33 mouse cellular contexts compared by ENCODE assay signal in genomic region chr11:42621109-42621508, GRCm38 (mm10).
A peak's percentile ranks its signal among the peaks of the same experiment; 100 is the strongest.
DNase-seq lines count a peak whose midpoint lies in the region; ATAC-seq and TF ChIP-seq lines count a peak whose summit lies in the region.
"Had no signal": no experiment of that assay in that cellular context is flagged by ENCODE, and none has a peak within 500 bp of the region (broad histone marks: within the 10 kb centered on the region; RNA-seq: fewer than 3 reads in every experiment).

No protein-coding gene starts in this region.

- no peaks in the 10 kb centered on the region for H3K36me3 ChIP-seq in CH12.LX (replicated peaks in 1 of 2; ENCODE audit: control insufficient read depth in 1 of 2, insufficient read depth in 1 of 2, low read length in 1 of 2)
- no peaks in the 10 kb centered on the region for H3K36me3 ChIP-seq in kidney, adult 2 months (ENCODE audit: control insufficient read depth, insufficient read depth, low read length)
- no peaks in the 10 kb centered on the region for H3K36me3 ChIP-seq in intestine, embryonic 15.5 days
- H3K36me3 ChIP-seq: embryonic facial prominence, embryonic 13.5 days; forebrain, embryonic 12.5 days; hindbrain, embryonic 12.5 days; liver, embryonic 12.5 days; midbrain, embryonic 12.5 days; neural tube, embryonic 13.5 days had no signal

- dilution Hi-C loops in CH12.LX (cut with MboI; ENCODE audit: extremely low pct_ligation_motif_present, extremely low pct_unique_long_range_greater_than_20kb, low sequenced_read_pairs), result no loop called here

- no peaks in the 10 kb centered on the region for H3K9me3 ChIP-seq in CH12.LX (replicated peaks; ENCODE audit: low read length)
- no peaks in the 10 kb centered on the region for H3K9me3 ChIP-seq in intestine, embryonic 15.5 days
- H3K9me3 ChIP-seq: embryonic facial prominence, embryonic 13.5 days; forebrain, embryonic 12.5 days; hindbrain, embryonic 12.5 days; liver, embryonic 12.5 days; midbrain, embryonic 12.5 days; neural tube, embryonic 13.5 days had no signal

- no peak for TF ChIP-seq POLR2A in cerebellum, adult 2 months (IDR thresholded peaks at IDR 0.05; ENCODE audit: borderline replicate concordance, insufficient read depth, low read length)
- TF ChIP-seq POLR2A in CH12.LX (IDR thresholded peaks at IDR 0.05; ENCODE audit: low read depth, low read length), result no peak
- TF ChIP-seq POLR2A in kidney, adult 2 months (IDR thresholded peaks at IDR 0.05; ENCODE audit: low read depth, low read length), result no peak

- TF ChIP-seq EP300 in CH12.LX (IDR thresholded peaks at IDR 0.05; ENCODE audit: low read length), result no peak

- H3K27me3 ChIP-seq in cerebellum, adult 2 months (ENCODE audit: control insufficient read depth, insufficient read depth, low read length), result no peaks in the 10 kb centered on the region
- H3K27me3 ChIP-seq in CH12.LX (replicated peaks), result no peaks in the 10 kb centered on the region
- H3K27me3 ChIP-seq in kidney, adult 2 months (replicated peaks; ENCODE audit: control insufficient read depth, insufficient read depth, low read length), result no peaks in the 10 kb centered on the region
- H3K27me3 ChIP-seq in intestine, embryonic 15.5 days (replicated peaks), result no peaks in the 10 kb centered on the region
- H3K27me3 ChIP-seq: embryonic facial prominence, embryonic 13.5 days; forebrain, embryonic 12.5 days; hindbrain, embryonic 12.5 days; liver, embryonic 12.5 days; megakaryocyte, embryonic 14.5 days; midbrain, embryonic 12.5 days; neural tube, embryonic 13.5 days had no signal

- peak overlapping the region; percentile 56; the same call in 1 of the 2 replicates for H3K27ac ChIP-seq in cerebellum, adult 2 months (ENCODE audit: insufficient read depth, low read length)
- no peak overlapping the region for H3K27ac ChIP-seq in gastrocnemius, adult 2 months
- H3K27ac ChIP-seq in CH12.LX (ENCODE audit: insufficient read depth, low read depth), result no peak overlapping the region
- no peak overlapping the region for H3K27ac ChIP-seq in kidney, adult 2 months (ENCODE audit: insufficient read depth, low read depth, low read length)
- H3K27ac ChIP-seq in intestine, embryonic 15.5 days, result no peak overlapping the region
- H3K27ac ChIP-seq: embryonic facial prominence, embryonic 13.5 days; forebrain, embryonic 12.5 days; hindbrain, embryonic 12.5 days; hindbrain, postnatal 0 days; liver, embryonic 12.5 days; midbrain, embryonic 12.5 days; neural tube, embryonic 13.5 days had no signal

- no peak for TF ChIP-seq RAD21 in CH12.LX (IDR thresholded peaks at IDR 0.05; ENCODE audit: low read depth, low read length)

- peaks cover 9% of the 10 kb centered on the region; the same call in 1 of the 2 replicates for H3K4me1 ChIP-seq in cerebellum, adult 2 months (ENCODE audit: control insufficient read depth, insufficient read depth, low read length)
- peaks cover 0 to 26% of the 10 kb centered on the region in 2 experiments; a peak in 2 of 4 replicates for H3K4me1 ChIP-seq in CH12.LX (ENCODE audit: control insufficient read depth in 1 of 2, insufficient read depth in 2 of 2)
- no peaks in the 10 kb centered on the region for H3K4me1 ChIP-seq in kidney, adult 2 months (ENCODE audit: control insufficient read depth, insufficient read depth, low read length)
- no peaks in the 10 kb centered on the region for H3K4me1 ChIP-seq in intestine, embryonic 15.5 days (replicated peaks)
- H3K4me1 ChIP-seq: embryonic facial prominence, embryonic 13.5 days; forebrain, embryonic 12.5 days; hindbrain, embryonic 12.5 days; liver, embryonic 12.5 days; megakaryocyte, embryonic 14.5 days; midbrain, embryonic 12.5 days; neural tube, embryonic 13.5 days had no signal

- peak overlapping the region; percentile 44 for H3K4me2 ChIP-seq in CH12.LX (ENCODE audit: insufficient read depth, low read depth, poor library complexity, severe bottlenecking)
- no peak overlapping the region for H3K4me2 ChIP-seq in intestine, embryonic 15.5 days (replicated peaks)
- H3K4me2 ChIP-seq: embryonic facial prominence, embryonic 13.5 days; forebrain, embryonic 12.5 days; heart, embryonic 11.5 days; hindbrain, embryonic 12.5 days; liver, embryonic 12.5 days; midbrain, embryonic 12.5 days; neural tube, embryonic 13.5 days had no signal

- 21% methylated on average over 4 of the region's 4 CpGs for WGBS in cerebellum, adult 2 months
- WGBS in kidney, adult 2 months, result 77% methylated on average over 4 of the region's 4 CpGs
- 61% methylated on average over 4 of the region's 4 CpGs for WGBS in intestine, embryonic 15.5 days

- ATAC-seq in intestine, embryonic 15.5 days, result no peak
- ATAC-seq: forebrain, postnatal 0 days; hindbrain, postnatal 0 days; intestine, embryonic 16.5 days; liver, embryonic 12.5 days; liver, postnatal 0 days; Patski had no signal

- no peak overlapping the region for H3K9ac ChIP-seq in CH12.LX (ENCODE audit: insufficient read depth, low read depth)
- no peak overlapping the region for H3K9ac ChIP-seq in intestine, embryonic 15.5 days
- H3K9ac ChIP-seq: embryonic facial prominence, embryonic 13.5 days; forebrain, embryonic 12.5 days; forebrain, postnatal 0 days; hindbrain, embryonic 12.5 days; liver, embryonic 12.5 days; liver, postnatal 0 days; midbrain, embryonic 12.5 days; neural tube, embryonic 13.5 days had no signal

- in situ Hi-C loops in CH12.LX (cut with MboI; ENCODE audit: low pct_ligation_motif_present, low pct_unique_long_range_greater_than_20kb, low sequenced_read_pairs), result no loop called here

- H3K4me3 ChIP-seq in cerebellum, adult 2 months (replicated peaks; ENCODE audit: insufficient read depth, low read depth, low read length), result no peak overlapping the region
- H3K4me3 ChIP-seq in gastrocnemius, adult 2 months, result no peak overlapping the region
- H3K4me3 ChIP-seq in CH12.LX (replicated peaks in 1 of 3; ENCODE audit: low read depth in 2 of 3, low read length in 2 of 3, poor library complexity in 1 of 3), result no peak overlapping the region
- H3K4me3 ChIP-seq in kidney, adult 2 months (ENCODE audit: insufficient read depth, low read depth, low read length), result no peak overlapping the region
- no peak overlapping the region for H3K4me3 ChIP-seq in intestine, embryonic 15.5 days (replicated peaks)
- H3K4me3 ChIP-seq: embryonic facial prominence, embryonic 13.5 days; erythroblast, embryonic 14.5 days; forebrain, embryonic 12.5 days; hindbrain, embryonic 12.5 days; liver, embryonic 12.5 days; megakaryocyte, embryonic 14.5 days; midbrain, embryonic 12.5 days; neural tube, embryonic 13.5 days had no signal

- DNase-seq in cerebellum, adult 2 months, result peak; percentile 35 to 36
- DNase-seq in cerebellum, adult 8-10 months, result no peak
- peak; percentile 4 for DNase-seq in gastrocnemius, postnatal 14 days
- no peak for DNase-seq in gastrocnemius, adult 2 months
- no peak for DNase-seq in CH12.LX (ENCODE audit: extremely low read depth)
- peak; percentile 44 to 49 for DNase-seq in right cerebral cortex, postnatal 10 days (ENCODE audit: low spot score in 2 of 2)
- no peak for DNase-seq in kidney, adult 2 months
- DNase-seq: adrenal gland, postnatal 10 days; cerebellum, adult 9-11 months; forebrain, postnatal 0 days; heart, adult 18-20 months; heart, postnatal 36 days; kidney, adult 9 months; kidney, postnatal 10 days; layer of hippocampus, postnatal 36 days; liver, postnatal 0 days; lung, postnatal 36 days; spleen, adult 18-20 months; thymus, adult 18-20 months; thymus, postnatal 36 days had no signal

- TF ChIP-seq CTCF in cerebellum, adult 2 months (IDR thresholded peaks at IDR 0.05; ENCODE audit: borderline replicate concordance, insufficient read depth, low read depth, low read length), result no peak
- TF ChIP-seq CTCF in gastrocnemius, adult 2 months (IDR thresholded peaks at IDR 0.05), result no peak
- TF ChIP-seq CTCF in CH12.LX (conservative IDR thresholded peaks at IDR 0.05 in 1 of 2, IDR thresholded peaks at IDR 0.05 in 1 of 2; ENCODE audit: low read depth in 2 of 2, low read length in 2 of 2), result no peak
- no peak for TF ChIP-seq CTCF in kidney, adult 2 months (conservative IDR thresholded peaks at IDR 0.05; ENCODE audit: insufficient read depth, insufficient read length, low read depth, low read length)

- H3K79me2 ChIP-seq in CH12.LX (replicated peaks; ENCODE audit: control insufficient read depth, extremely low read depth, insufficient read depth, poor library complexity, severe bottlenecking), result no peaks in the 10 kb centered on the region

- intact Hi-C loops in gastrocnemius, postnatal 14 days (cut with DNase I; ENCODE audit: low total_unique reads), result no loop called here
- intact Hi-C loops in gastrocnemius, adult 2 months (cut with DNase I), result no loop called here

TF ChIP-seq in CH12.LX, 34 proteins besides CTCF, POLR2A, EP300 and RAD21:
- no peak for TF ChIP-seq UBTF (IDR thresholded peaks at IDR 0.05; ENCODE audit: low read depth, low read length)
- no peak for TF ChIP-seq IRF4 (IDR thresholded peaks at IDR 0.05; ENCODE audit: low read depth, low read length)
- TF ChIP-seq TCF12 (IDR thresholded peaks at IDR 0.05; ENCODE audit: low read depth, low read length), result no peak
- no peak for TF ChIP-seq HCFC1 (IDR thresholded peaks at IDR 0.05; ENCODE audit: low read depth, low read length)
- TF ChIP-seq ZC3H11A (IDR thresholded peaks at IDR 0.05; ENCODE audit: low read depth, low read length), result no peak
- TF ChIP-seq USF1 (IDR thresholded peaks at IDR 0.05; ENCODE audit: low read depth, low read length), result no peak
- no peak for TF ChIP-seq SIN3A (IDR thresholded peaks at IDR 0.05; ENCODE audit: low read length)
- no peak for TF ChIP-seq ETS1 (conservative IDR thresholded peaks at IDR 0.05; ENCODE audit: low read depth, low read length)
- TF ChIP-seq USF2 (conservative IDR thresholded peaks at IDR 0.05; ENCODE audit: low read depth, low read length), result no peak
- TF ChIP-seq JUN (IDR thresholded peaks at IDR 0.05; ENCODE audit: insufficient read depth, low read depth, low read length), result no peak
- no peak for TF ChIP-seq PAX5 (IDR thresholded peaks at IDR 0.05; ENCODE audit: low read length)
- TF ChIP-seq ELF1 (IDR thresholded peaks at IDR 0.05; ENCODE audit: low read depth, low read length), result no peak
- TF ChIP-seq KAT2A (IDR thresholded peaks at IDR 0.05; ENCODE audit: insufficient replicate concordance, low read length), result no peak
- TF ChIP-seq NELFE (IDR thresholded peaks at IDR 0.05; ENCODE audit: low read depth, low read length), result no peak
- no peak for TF ChIP-seq ZMIZ1 (IDR thresholded peaks at IDR 0.05; ENCODE audit: low read depth, low read length)
- TF ChIP-seq MXI1 (IDR thresholded peaks at IDR 0.05; ENCODE audit: low read depth, low read length), result no peak
- TF ChIP-seq CHD2 (IDR thresholded peaks at IDR 0.05; ENCODE audit: low read length), result no peak

Comparison
In these comparisons a context has a peak if more than half of its experiments do, and no peak if none do; other contexts are left out.
1. DNase-seq: peak in cerebellum, adult 2 months (2 of 2), gastrocnemius, postnatal 14 days (single experiment) and right cerebral cortex, postnatal 10 days (2 of 2); none in cerebellum, adult 8-10 months (single experiment), gastrocnemius, adult 2 months (single experiment), CH12.LX (single experiment) and kidney, adult 2 months (single experiment).